Mouse (Mus musculus) bone marrow, adult 2 months (tissue): Measurements from ENCODE around the gene Sdccag8.

ENCODE experiments used
- CTCF ChIP-seq: fragments of 200-500 bp; IDR thresholded peaks from 2 replicates; pipeline ENCODE4 v1.5.1; 2011; ENCODE audit warnings: low read length, control low read depth; ENCODE audit not compliant: control insufficient read depth, insufficient read depth
- POLR2A ChIP-seq: fragments of 200-500 bp; IDR thresholded peaks from 2 replicates; pipeline ENCODE4 v1.6.1; 2011; ENCODE audit warnings: low read depth, mild to moderate bottlenecking, control low read depth, low read length, borderline replicate concordance; ENCODE audit not compliant: control insufficient read depth

DNA sequence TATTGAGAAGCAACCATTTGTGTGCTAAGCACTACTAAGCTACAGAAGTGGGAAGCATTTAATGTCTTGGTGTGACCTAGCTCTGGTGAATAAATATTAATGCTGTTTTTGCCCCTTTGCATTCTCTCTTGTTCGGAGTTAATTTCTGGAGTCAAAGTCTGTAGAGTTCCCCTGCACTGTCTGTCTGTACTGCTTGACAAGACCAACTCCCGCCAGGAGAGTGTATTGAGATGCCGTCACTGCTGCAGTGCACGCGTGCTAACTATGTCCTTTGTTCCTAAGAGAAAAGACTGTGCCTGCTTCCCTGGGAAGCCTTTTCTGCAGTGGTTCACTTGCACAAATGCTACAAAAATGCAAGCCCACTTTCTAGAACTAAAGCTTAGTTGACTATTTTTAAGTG lies 108.4 kb downstream of the Sdccag8 start:
- no peak for TF ChIP-seq CTCF
- TF ChIP-seq POLR2A: no peak
